Mouse (Mus musculus) heart, adult 2 months (tissue): ENCODE results near the gene Wfdc15a.

Experiments
- CTCF ChIP-seq: fragments of 200-600 bp; IDR thresholded peaks from 2 replicates; pipeline ENCODE4 v1.8.1; 2022; ENCODE audit warnings: antibody characterized with exemption, mild to moderate bottlenecking, moderate library complexity
- POLR2A ChIP-seq: fragments of 200-500 bp; IDR thresholded peaks from 2 replicates; pipeline ENCODE4 v1.6.1; 2011; ENCODE audit warnings: mild to moderate bottlenecking, low read depth, low read length, control low read depth; ENCODE audit not compliant: insufficient read depth

DNA sequence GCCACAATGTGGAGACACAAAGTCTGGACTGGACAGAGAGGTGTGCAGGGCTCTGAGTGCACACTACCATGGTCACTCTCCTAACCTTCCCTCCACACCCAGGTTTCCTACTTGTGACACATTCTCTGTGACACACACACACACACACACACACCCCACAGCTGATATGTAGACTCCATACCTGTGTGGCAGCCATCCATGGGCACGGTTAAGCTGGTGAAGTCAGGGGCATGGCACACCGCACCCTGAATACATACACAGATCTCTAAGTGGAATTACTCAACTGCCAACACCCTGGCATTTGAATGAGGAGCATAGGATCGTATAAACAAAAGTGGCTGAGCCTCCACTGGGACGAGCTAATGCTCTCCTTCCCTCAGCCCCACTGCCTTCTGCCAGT is 19.2 kb downstream of the Wfdc15a start:
- no peak for TF ChIP-seq CTCF
- no peak for TF ChIP-seq POLR2A
